Mouse (Mus musculus) cerebellum, adult 11-12 months (tissue): Measurements from ENCODE around the gene Scrn2.

Experiments
- DNase-seq: peaks from one replicate; pipeline ENCODE4 v3.0.0; 2022

Gene Scrn2

GRCm38 (mm10) chr11:97029686-97030417 is at the start of gene Scrn2:
Gene Scrn2 (plus strand): TSS chr11:97029938.
- peak; percentile 75 for DNase-seq

DNA sequence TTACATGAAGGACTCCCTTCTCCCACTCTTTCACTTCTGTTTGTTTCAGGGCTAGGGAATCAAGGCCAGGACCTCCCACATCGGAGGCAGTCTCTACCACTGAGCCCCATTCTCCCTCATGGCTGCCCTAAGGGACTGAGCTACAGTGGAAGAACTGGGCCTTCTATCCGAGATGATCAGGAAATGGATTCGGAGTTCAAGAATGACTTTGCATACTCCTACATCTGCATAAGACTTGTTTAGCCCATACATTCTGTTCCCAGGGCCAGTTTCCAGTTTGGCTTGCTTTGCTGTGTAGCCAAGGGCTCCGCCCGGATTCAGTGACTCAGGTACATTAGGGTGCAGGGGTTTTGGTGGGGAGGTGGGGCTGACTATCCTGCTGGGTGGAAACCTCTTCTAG is 49.7 kb upstream of the Scrn2 start:
- no peak for DNase-seq

- peak; percentile 55 for DNase-seq
Measured at GRCm38 (mm10) chr11:96981461-96981860, 48.3 kb upstream of the Scrn2 start.

DNA sequence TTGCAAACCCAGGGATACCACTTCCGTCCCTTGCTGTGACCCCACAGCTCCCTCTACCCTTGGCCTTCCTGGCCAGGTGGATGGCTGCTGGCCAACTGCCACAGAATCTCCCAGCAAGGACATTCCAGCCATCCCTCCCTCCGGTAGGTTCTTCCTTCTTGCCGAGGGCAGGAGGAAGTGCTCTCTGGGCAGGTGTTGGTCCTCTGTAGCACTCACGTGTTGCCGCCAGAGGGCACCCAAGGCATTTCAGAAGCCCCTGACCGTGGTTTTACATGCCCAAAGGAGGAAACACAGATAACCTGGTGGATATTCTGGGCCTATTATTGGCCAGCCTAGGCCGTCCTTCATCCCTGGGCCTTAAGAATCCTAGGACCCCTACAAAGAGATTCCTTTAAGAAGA is 47.4 kb upstream of the Scrn2 start:
- DNase-seq = peak; percentile 88

DNA sequence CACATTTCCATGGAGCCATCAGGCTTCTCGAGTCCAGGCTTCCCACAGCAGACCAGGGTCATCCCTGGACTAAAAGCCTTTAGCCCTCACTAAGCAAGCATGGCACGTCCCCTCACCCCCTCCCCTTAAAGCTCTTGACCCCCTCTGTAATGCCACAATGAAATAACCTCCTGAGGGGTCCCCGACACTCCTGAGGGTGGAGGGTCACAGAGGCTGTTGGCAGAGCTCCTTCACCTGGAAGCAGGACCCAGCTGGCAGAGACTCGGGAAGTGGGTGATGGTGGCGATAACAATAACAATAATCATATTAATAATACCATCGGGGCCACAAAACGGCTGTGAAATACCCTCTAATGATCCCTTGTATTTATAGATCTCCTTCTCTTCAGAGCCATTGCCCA is 46.9 kb upstream of the Scrn2 start, which contains the start of gene Sp2:
Gene Sp2 (minus strand): TSS at position 101 of the 400 bp plus-strand sequence.
- DNase-seq = no peak

GRCm38 (mm10) chr11:96984903-96985302 is 44.8 kb upstream of the Scrn2 start:
- DNase-seq = no peak

DNA sequence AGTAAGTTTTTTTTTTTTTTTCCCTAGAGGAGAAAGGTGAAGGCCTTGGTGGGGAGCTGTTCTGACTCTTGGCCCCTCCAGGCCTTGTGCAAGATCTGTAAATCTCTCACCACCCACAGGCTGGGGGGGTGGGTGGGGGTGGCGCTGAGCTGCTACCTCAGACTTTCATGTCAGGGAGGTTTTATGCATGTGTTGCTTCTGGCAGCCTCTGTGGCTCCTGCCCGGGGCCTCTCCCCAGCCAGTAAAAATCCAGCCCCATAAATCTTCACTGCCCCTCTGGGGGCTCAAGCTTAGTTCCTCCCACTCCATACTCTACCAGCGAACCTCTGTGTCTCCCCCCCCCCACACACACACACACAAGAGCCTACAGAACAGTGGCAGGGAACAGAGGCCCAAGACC is 43.3 kb upstream of the Scrn2 start:
- no peak for DNase-seq

- DNase-seq = no peak
Measured at GRCm38 (mm10) chr11:96987873-96988655, 41.7 kb upstream of the Scrn2 start.

- DNase-seq = no peak
Measured at GRCm38 (mm10) chr11:96991501-96991900, 38.2 kb upstream of the Scrn2 start.

- DNase-seq = no peak
Measured at GRCm38 (mm10) chr11:96992722-96993311, 36.9 kb upstream of the Scrn2 start.

GRCm38 (mm10) chr11:96995031-96995430 is 34.7 kb upstream of the Scrn2 start:
- DNase-seq = no peak

- DNase-seq = no peak
Measured at GRCm38 (mm10) chr11:96995836-96996772, 33.6 kb upstream of the Scrn2 start.

GRCm38 (mm10) chr11:96996773-96997379 is 32.9 kb upstream of the Scrn2 start:
- no peak for DNase-seq

GRCm38 (mm10) chr11:96997380-96997956 is 32.3 kb upstream of the Scrn2 start:
- peak; percentile 61 for DNase-seq

- DNase-seq = no peak
Measured at GRCm38 (mm10) chr11:97003170-97003569, 26.6 kb upstream of the Scrn2 start.

- no peak for DNase-seq
Measured at GRCm38 (mm10) chr11:97007093-97007794, 22.5 kb upstream of the Scrn2 start.

DNA sequence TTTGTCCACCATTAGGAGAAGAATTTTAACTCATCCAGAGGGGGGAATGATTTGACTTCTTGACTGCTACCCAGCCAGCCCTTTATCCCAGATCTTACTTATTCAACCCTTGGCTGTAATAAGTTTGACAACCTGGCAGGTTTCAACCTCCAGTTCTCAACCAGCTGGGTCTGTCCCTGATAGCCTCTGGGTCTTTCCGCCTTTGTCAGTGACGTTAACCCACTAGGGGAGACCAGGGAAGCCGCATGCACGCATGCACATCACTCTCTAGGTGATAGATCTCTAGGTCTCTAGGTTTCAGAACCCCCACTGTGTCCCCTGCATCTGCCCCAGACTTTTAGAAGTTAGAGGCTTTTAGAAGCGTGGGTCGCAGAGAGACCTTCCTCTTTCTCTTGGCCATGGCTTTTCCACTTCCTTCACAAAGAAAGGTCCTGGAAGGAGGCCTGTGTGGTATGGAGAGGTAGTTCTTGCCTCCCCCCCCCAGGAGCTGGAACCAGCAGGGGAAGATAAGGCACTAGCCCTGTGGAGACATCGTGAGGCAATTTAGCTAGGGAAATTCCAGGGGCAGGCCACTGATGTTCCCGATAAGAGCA is 20.4 kb upstream of the Scrn2 start:
- no peak for DNase-seq

DNA sequence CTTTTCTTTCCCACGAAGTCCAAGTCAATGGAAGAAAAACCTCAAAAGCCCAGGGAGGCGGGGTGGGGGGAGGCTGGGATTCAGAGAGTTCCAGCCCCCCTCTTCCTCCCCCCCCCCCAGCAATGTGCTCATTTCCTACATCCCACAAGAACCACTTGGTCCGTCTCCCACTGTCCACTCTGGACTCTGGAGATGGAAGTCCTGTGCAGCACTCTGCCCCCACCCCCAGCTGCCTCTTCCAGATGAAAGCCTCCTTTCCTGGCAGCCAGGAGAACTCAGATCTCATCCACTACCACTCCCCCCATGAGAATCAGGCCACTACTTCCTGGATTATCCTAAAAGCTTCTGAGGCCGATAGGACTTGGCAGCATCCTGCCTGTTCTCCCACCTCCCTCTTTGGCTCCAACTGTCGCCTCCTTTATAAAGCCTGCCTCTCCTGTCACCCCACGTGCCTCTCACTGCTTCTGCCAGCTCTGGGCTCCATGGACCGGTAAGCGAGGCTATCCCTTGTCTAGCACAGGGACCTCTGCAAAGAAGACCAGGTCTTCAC is 16.5 kb upstream of the Scrn2 start, which contains the start of gene Sp6:
Gene Sp6 (plus strand): TSS at position 274 of the 550 bp plus-strand sequence.
- no peak for DNase-seq

DNA sequence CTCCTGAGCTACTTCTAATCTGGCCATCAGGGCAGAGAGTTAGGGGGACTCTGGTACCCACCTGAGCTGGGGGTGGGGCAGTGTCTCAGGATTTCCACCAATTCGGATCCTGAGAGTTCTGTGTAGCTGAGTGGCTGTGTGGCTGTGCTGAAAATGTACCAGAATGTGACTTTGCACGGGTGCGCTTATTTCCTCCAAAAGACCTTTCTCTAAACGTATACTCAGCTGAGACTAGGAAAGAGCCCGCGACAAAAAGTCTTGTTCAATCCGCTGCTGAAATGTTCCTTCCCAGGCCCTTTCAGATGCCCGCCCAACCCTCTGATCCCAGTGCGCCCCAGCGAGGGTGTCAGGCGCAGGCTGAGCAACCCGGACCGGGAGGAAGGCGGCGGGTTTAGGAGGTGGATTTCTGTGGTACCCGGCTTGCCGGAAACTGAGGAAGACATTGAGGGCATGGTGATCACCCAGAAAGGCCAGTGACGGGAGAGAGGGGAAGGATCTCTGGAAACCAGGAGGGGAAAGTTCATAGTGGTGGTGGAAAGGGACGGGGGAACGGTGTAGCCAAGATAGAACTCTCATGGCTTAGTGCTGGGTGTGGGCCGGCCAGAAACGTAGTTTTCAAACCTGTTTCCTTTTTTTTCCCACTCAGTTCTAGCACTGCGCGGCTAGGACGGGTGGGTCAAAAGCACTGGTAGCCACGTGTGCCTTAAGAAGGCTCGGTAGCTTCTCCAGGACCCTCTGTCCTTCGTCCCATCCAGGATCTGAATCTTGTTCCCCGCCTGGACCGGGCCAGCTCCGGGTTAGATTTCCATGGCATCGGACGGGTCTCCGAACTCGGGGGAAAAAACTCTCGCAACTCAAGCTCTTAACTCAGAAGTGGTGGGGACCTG is 11.8 kb upstream of the Scrn2 start:
- DNase-seq = no peak
